Mouse (Mus musculus) kidney, adult 2 months (tissue): ENCODE results near the gene Fam229a. TPM values are rescaled to one million over a fixed set of nuclear protein-coding genes. Genes with fewer than 3 reads are reported as not detected.

Source experiments
- DNase-seq: peaks from one replicate; pipeline ENCODE4 v3.0.0; 2021
- H3K27ac ChIP-seq: fragments of 200-500 bp; 2 replicates; pipeline ENCODE4 v1.5.1; 2012; ENCODE audit warnings: low read depth, low read length, control low read depth, inconsistent platforms; ENCODE audit not compliant: insufficient read depth
- H3K27me3 ChIP-seq: fragments of 200-500 bp; replicated peaks from 2 replicates; pipeline ENCODE4 v1.6.1; 2012; ENCODE audit warnings: mild to moderate bottlenecking, moderate library complexity, low read length, inconsistent platforms; ENCODE audit not compliant: control insufficient read depth, insufficient read depth
- H3K36me3 ChIP-seq: fragments of 200-500 bp; 2 replicates; pipeline ENCODE4 v1.6.1; 2012; ENCODE audit warnings: mild to moderate bottlenecking, moderate library complexity, low read length, inconsistent platforms; ENCODE audit not compliant: control insufficient read depth, insufficient read depth
- H3K4me1 ChIP-seq: fragments of 200-500 bp; 2 replicates; pipeline ENCODE4 v1.6.1; 2011; ENCODE audit warnings: low read length; ENCODE audit not compliant: control insufficient read depth, insufficient read depth
- H3K4me3 ChIP-seq: fragments of 200-500 bp; 2 replicates; pipeline ENCODE4 v1.5.1; 2011; ENCODE audit warnings: mild to moderate bottlenecking, low read depth, low read length, control low read depth; ENCODE audit not compliant: insufficient read depth
- CTCF ChIP-seq: fragments of 200-500 bp; conservative IDR thresholded peaks from 2 replicates; pipeline ENCODE4 v1.5.1; 2011; ENCODE audit warnings: low read depth, mild to moderate bottlenecking, control low read depth, low read length, moderate library complexity, mixed read lengths; ENCODE audit not compliant: insufficient read depth, insufficient read length
- POLR2A ChIP-seq: fragments of 200-500 bp; IDR thresholded peaks from one replicate; pipeline ENCODE4 v1.6.1; 2011; ENCODE audit warnings: low read depth, low read length, control low read depth
- WGBS: fragments of 180-500 bp; shearing (Covaris S2); methylation state at CpG from one replicate; pipeline ENCODE4 v1.1.7; 2018; 5-methylcytosine and 5-hydroxymethylcytosine counted together
- polyA plus RNA-seq: library from polyadenylated mRNA; depleted of rRNA; stranded (reverse); fragments of >200 nt; gene quantifications from 2 replicates; pipeline ENCODE4 v1.2.3, GENCODE M21; 2012; rRNA removed

Fam229a gene
- polyA plus RNA-seq: 0.94 and 1.1 TPM in 2 replicates

DNA sequence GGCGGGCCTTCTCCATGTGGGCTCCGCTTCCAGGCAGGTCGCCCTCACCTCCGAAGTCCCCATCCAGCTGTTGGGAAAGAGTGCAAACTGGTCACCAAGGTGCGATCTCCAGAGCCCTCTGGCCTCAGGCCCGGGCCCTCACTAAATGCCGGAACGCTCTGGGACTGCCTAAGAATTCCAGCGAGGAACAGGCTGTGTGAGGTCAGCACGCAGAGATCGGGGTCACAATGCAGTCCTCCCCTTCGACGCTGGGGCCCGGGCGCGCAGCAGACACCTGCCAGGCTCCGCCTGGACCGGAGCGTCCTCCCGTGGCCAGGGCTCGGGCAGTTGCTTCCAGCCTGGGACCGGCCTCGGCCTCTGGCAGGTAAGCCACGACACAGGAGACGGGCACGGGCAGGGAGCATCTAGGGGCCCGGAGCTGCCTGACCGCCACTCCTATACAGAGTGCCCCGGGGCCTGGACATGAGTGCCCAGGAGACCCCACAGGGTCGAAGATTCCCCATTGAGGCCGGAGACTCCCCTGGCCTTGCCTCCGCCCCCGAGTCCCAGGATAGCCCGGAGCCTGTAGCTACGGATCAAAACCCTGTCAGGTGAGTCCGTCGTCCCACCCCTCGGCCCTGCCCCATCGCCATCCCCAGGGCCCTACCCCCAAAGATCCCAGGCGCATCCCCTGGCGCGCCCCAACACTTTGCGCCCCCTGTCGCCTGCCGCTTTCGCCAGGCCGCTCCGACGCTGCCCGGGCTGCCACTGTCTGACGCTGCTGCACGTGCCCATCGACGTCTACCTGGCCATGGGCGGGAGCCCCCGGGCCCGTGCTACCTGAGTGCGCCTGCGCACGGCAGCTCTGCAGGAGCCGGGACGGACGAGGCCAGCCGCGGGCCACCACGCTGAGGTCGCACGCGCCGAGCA, at the start of gene Fam229a, which contains the start of gene Tssk3:
Fam229a (plus strand) TSS at position 219 of the 909 bp plus-strand sequence.
Tssk3 (minus strand) TSS at position 51 of the 909 bp plus-strand sequence.
- Histone ChIP-seq H3K27me3 (no peaks in the 10 kb centered on the region), H3K27ac (no peak within 1 kb of the TSS), H3K4me1 (0 out of 2 replicates have a peak, but pooled peaks cover 8% of the 10 kb centered on the region), H3K36me3 (no peaks in the 10 kb centered on the region; the same call in 1 of the 2 replicates), H3K4me3 (peak within 1 kb of the TSS; percentile 12)
- peak; percentile 38 for DNase-seq
- TF ChIP-seq CTCF (0 out of 2 replicates have a peak, but pooled peaks have one; percentile 5), POLR2A (no peak)
- WGBS: 9% methylated on average over 70 of the region's 70 CpGs

DNA sequence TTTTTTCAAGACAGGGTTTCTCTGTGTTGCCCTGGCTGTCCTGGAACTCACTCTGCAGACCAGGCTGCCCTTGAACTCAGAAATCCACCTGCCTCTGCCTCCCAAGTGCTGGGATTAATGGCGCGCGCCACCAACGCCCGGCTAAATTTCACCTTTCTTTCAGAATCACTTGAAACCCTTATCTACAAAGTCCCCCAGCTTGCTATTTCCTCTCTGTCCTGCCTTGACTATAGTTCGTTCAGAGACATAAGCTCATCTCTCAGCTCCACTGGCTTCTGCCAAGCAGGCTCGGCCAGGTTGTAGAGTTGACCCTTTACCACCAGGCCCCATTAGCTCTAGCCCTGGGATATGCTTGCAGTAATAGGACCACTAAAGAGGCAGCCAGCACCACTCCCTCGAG, 43.6 kb upstream of the Fam229a start:
- Histone ChIP-seq H3K4me3 (no peak overlapping the region), H3K4me1 (no peaks in the 10 kb centered on the region), H3K27me3 (no peaks in the 10 kb centered on the region), H3K27ac (no peak overlapping the region), H3K36me3 (no peaks in the 10 kb centered on the region)
- WGBS: 78% methylated on average over 8 of the region's 8 CpGs
- TF ChIP-seq POLR2A (no peak), CTCF (no peak)
- DNase-seq: no peak

DNA sequence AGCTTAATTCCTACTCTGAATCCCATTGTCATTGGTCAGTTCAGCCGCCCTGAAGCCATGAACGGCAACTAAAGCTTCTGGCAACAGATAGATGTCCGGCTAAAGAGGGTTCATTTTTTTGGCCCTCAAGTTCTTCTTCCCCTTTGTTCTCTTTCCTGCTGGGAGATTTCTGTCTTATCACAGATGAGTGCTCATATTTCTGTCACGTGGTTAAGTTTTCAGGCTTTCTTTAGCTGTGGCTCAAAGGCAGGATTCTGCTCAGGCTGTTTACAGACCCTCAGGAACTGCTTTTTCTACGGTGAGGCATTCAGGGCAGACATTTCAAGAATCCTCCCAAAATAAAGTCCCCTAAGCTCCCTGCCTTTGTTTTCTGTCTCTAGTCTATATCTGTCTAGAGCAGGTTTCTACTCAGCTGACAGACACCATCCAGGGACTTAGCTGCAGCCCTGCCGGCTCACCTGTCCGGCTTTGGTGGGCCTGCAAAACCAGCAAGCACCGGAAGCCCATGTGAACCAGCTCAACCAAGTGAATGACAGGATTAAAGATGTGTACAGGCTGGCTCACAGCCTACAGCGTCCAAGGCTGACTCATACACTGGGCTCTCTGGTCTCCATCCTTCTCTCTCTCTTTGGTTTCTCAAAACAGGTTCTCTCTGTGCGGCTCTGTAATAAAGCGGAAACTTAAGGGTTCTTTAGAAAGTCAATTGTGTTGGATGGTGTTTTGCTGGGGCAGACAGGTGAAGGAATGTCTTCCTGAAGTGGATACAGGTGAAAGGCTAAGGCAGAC, 43.0 kb upstream of the Fam229a start:
- no peaks in the 10 kb centered on the region for H3K27me3 ChIP-seq
- no peak overlapping the region for H3K4me3 ChIP-seq
- H3K4me1 ChIP-seq: no peaks in the 10 kb centered on the region
- H3K36me3 ChIP-seq: no peaks in the 10 kb centered on the region
- H3K27ac ChIP-seq: no peak overlapping the region
- no peak for TF ChIP-seq CTCF
- TF ChIP-seq POLR2A: no peak
- 88% methylated on average over 11 of the region's 11 CpGs for WGBS
- no peak for DNase-seq

DNA sequence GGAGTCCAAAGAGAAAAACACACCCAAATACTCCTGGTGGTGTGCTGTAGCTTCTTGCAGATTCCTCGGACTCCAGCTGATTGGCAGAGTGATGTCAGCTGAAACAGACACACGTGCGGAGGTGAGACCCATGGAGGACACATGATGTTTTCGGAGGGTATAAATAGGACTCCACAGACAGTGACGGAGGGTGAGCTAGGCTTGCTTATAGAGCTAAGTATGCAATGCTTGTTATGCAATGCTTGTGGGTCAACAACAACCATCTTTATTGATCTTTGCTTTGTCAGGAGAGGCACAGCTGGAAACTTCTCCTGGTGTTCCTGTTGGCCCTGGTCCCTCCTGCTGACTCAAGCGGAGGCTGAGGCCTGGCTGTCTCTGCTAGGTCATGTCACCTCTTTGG, 42.3 kb upstream of the Fam229a start:
- TF ChIP-seq POLR2A (no peak), CTCF (no peak)
- H3K27me3 ChIP-seq: no peaks in the 10 kb centered on the region
- 91% methylated on average over 6 of the region's 6 CpGs for WGBS
- no peak for DNase-seq
- H3K27ac ChIP-seq: no peak overlapping the region
- H3K4me3 ChIP-seq: no peak overlapping the region
- no peaks in the 10 kb centered on the region for H3K36me3 ChIP-seq
- H3K4me1 ChIP-seq: no peaks in the 10 kb centered on the region

DNA sequence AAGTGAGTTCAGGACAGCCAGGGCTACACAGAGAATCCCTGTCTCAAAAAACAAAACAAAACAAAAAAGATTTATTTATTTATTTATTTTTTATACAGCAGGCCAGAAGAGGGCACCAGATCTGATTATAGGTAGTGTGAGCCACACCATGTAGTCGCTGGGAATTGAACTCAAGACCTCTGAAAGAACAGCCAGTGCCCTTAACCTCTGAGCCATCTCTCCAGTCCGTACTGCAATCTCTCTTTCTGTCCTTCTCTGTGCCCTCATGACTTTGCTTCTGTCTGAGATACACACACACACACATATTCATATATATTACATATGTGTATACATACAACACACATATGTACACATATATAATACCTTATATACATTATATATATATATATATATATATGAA, 40.1 kb upstream of the Fam229a start:
- H3K4me3 ChIP-seq: no peak overlapping the region
- 55% methylated on average over 2 of the region's 2 CpGs for WGBS
- no peak for DNase-seq
- no peak overlapping the region for H3K27ac ChIP-seq
- H3K36me3 ChIP-seq: no peaks in the 10 kb centered on the region
- no peak for TF ChIP-seq CTCF
- TF ChIP-seq POLR2A: no peak
- H3K27me3 ChIP-seq: no peaks in the 10 kb centered on the region
- no peaks in the 10 kb centered on the region; the same call in 1 of the 2 replicates for H3K4me1 ChIP-seq

DNA sequence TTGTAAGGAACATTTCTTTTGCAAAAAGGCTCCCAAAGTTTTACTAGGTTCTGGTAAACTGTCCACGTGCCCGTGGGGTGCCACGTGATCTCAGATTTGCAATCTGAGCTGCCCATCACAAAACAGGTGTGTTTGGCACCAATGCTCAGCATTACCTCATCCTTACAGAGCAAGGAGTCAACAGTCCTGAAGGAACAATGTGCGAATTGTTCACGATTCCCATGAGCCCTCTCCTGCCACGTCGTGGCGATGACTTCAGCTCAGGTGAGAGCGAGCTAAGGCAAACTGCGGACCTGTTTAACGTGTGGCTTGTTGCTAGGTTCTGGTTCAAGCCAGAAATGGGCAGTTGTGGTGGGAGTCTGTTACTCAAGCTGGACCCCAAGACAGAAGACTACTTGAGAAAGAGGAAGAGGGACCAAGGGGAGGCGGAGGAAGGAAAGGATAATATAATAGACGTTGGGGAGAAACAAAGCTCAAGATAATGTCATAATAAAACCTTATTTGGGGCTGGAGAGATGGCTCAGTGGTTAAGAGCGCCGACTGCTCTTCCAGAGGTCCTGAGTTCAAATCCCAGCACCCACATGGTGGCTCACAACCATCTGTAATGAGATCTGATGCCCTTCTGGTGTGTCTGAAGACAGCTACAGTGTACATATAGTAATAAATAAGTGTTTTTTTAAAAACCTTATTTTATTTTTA, 39.4 kb upstream of the Fam229a start:
- TF ChIP-seq CTCF (no peak), POLR2A (no peak)
- DNase-seq: no peak
- no peak overlapping the region for H3K27ac ChIP-seq
- no peaks in the 10 kb centered on the region; the same call in 1 of the 2 replicates for H3K4me1 ChIP-seq
- 76% methylated on average over 15 of the region's 15 CpGs for WGBS
- no peaks in the 10 kb centered on the region for H3K36me3 ChIP-seq
- no peak overlapping the region for H3K4me3 ChIP-seq
- no peaks in the 10 kb centered on the region for H3K27me3 ChIP-seq
